Mouse (Mus musculus) bone marrow, adult 2 months (tissue): ENCODE measurements around the gene Ifngr2. TPM values are rescaled to one million over a fixed set of nuclear protein-coding genes. Genes with fewer than 3 reads are reported as not detected.
A peak's percentile ranks its signal among the peaks of the same experiment; 100 is the strongest.

Experiments used
- H3K27ac ChIP-seq: fragments of 200-500 bp; 2 replicates; pipeline ENCODE4 v1.5.1; 2012; ENCODE audit warnings: low read depth, mild to moderate bottlenecking, control low read depth, inconsistent platforms, low read length; ENCODE audit not compliant: control insufficient read depth, poor library complexity, insufficient read depth
- H3K4me1 ChIP-seq: fragments of 200-500 bp; 2 replicates; pipeline ENCODE4 v1.6.1; 2011; ENCODE audit warnings: low read length; ENCODE audit not compliant: control insufficient read depth, insufficient read depth
- H3K4me3 ChIP-seq: fragments of 200-500 bp; replicated peaks from 2 replicates; pipeline ENCODE3; 2011; ENCODE audit warnings: mild to moderate bottlenecking, low read depth, low read length, control low read depth; ENCODE audit not compliant: control insufficient read depth
- CTCF ChIP-seq: fragments of 200-500 bp; IDR thresholded peaks from 2 replicates; pipeline ENCODE4 v1.5.1; 2011; ENCODE audit warnings: low read length, control low read depth; ENCODE audit not compliant: control insufficient read depth, insufficient read depth
- POLR2A ChIP-seq: fragments of 200-500 bp; IDR thresholded peaks from 2 replicates; pipeline ENCODE4 v1.6.1; 2011; ENCODE audit warnings: low read depth, mild to moderate bottlenecking, control low read depth, low read length, borderline replicate concordance; ENCODE audit not compliant: control insufficient read depth
- WGBS: fragments of 180-500 bp; shearing (Covaris S2); methylation state at CpG from one replicate; pipeline ENCODE4 v1.1.7; 2018; 5-methylcytosine and 5-hydroxymethylcytosine counted together
- polyA plus RNA-seq: library from polyadenylated mRNA; stranded (reverse); fragments of >200 nt; gene quantifications from 2 replicates; pipeline ENCODE4 v1.2.4, GENCODE M21; 2011; ENCODE audit warnings: low replicate concordance; ENCODE audit not compliant: missing spikeins, insufficient read depth, insufficient read length

Gene Ifngr2
- polyA plus RNA-seq, 1 experiment, result 27.7 TPM

- Histone ChIP-seq H3K4me1 (peaks cover 3% of the 10 kb centered on the region; the same call in 1 of the 2 replicates), H3K27ac (peak overlapping the region; percentile 57), H3K4me3 (peak overlapping the region; percentile 44)
- WGBS, result 36% methylated on average over 11 of the region's 11 CpGs
- TF ChIP-seq POLR2A (no peak), CTCF (no peak)
These were observed 64.4 kb downstream of the Ifngr2 start for GRCm38 (mm10) chr16:91611248-91611647.

DNA sequence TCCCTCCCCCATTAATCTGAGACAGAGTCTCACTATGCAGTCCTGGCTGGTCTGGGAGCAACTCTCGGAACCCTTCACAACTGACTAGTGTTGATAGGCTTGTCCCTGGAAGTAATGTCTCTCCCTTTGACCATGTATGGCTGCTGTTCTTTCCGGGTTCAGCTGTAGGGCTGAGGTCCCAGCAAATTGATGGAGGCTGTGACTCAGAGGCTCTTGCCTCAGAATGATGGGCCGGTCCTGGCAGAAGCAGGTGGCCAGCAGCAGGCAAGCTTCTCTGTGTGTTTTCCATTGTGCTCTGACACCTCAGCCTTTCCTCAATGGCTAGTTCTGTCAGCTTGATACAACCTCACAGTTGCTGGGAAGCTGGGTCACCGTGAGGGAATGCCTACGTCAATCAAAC is 65.7 kb downstream of the Ifngr2 start:
- TF ChIP-seq POLR2A (no peak), CTCF (no peak)
- Histone ChIP-seq H3K4me1 (peaks cover 3% of the 10 kb centered on the region; the same call in 1 of the 2 replicates), H3K27ac (0 out of 2 replicates have a peak overlapping the region, but pooled peaks have one; percentile 32), H3K4me3 (peak overlapping the region; percentile 50)
- WGBS, result 71% methylated on average over 5 of the region's 5 CpGs

DNA sequence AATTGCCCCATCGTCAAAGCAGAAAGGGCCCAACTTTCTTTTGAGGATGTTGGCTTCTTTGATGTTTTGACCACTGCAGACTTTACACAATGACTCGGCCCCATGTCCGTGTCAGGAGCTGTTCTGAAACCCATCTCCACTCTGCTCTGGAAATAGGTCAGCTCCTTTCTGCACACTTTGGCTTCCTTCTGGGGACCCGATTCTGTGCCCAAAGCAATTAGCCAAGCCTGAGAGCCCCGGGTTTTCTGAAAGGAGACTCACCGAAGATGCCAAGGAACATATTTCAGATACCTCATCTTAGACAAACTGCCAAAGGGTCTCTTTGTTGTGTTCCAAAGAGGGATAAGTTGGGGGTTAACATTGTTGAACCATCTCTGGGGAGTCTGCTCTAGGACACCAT is 67.7 kb downstream of the Ifngr2 start:
- 62% methylated on average over 6 of the region's 6 CpGs for WGBS
- TF ChIP-seq POLR2A (no peak), CTCF (no peak)
- no peak overlapping the region for H3K27ac ChIP-seq
- no peak overlapping the region for H3K4me3 ChIP-seq
- H3K4me1 ChIP-seq, result peaks cover 3% of the 10 kb centered on the region; the same call in 1 of the 2 replicates

Other genes with a start within 250 kb of the Ifngr2 start
- gene Ifnar2, start 174.3 kb upstream of the Ifngr2 start, polyA plus RNA-seq, result 32.5 and 41.1 TPM in 2 replicates
- not detected in 2 replicates for gene Gm21970, start 155.4 kb upstream of the Ifngr2 start, polyA plus RNA-seq
- 24.1 and 25.9 TPM in 2 replicates for gene Il10rb, start 140.9 kb upstream of the Ifngr2 start, polyA plus RNA-seq
- 10.3 and 15.9 TPM in 2 replicates for gene Ifnar1, start 61.8 kb upstream of the Ifngr2 start, polyA plus RNA-seq
- 7.3 and 17.5 TPM in 2 replicates for gene Tmem50b, start 50.7 kb downstream of the Ifngr2 start, polyA plus RNA-seq
- gene Dnajc28, start 72.0 kb downstream of the Ifngr2 start, polyA plus RNA-seq, result 1.6 and 1.9 TPM in 2 replicates
- gene Gart, start 99.9 kb downstream of the Ifngr2 start, polyA plus RNA-seq, result 70.5 and 94.2 TPM in 2 replicates
- gene Son, start 100.4 kb downstream of the Ifngr2 start, polyA plus RNA-seq, result 132 and 165 TPM in 2 replicates
- 15.2 and 18.0 TPM in 2 replicates for gene Donson, start 141.7 kb downstream of the Ifngr2 start, polyA plus RNA-seq
- 23.4 and 42.5 TPM in 2 replicates for gene Cryzl1, start 181.9 kb downstream of the Ifngr2 start, polyA plus RNA-seq
- 91.6 and 158 TPM in 2 replicates for gene Itsn1, start 182.2 kb downstream of the Ifngr2 start, polyA plus RNA-seq